Mouse (Mus musculus) MEL (cell line): ENCODE results near the gene Arid1b. TPM values are rescaled to one million over a fixed set of nuclear protein-coding genes. Genes with fewer than 3 reads are reported as not detected.

Source experiments
- DNase-seq: peaks from one replicate; pipeline ENCODE4 v3.0.0; 2011; ENCODE audit warnings: low read depth, low spot score
- H3K27ac ChIP-seq: 2 replicates; pipeline ENCODE4 v1.5.1; 2012; ENCODE audit warnings: low read depth, mild to moderate bottlenecking, control low read depth, low read length, moderate library complexity; ENCODE audit not compliant: control insufficient read depth
- H3K27me3 ChIP-seq, 2 experiments: fragments of 150-350 bp in 1 of 2; sonication (generic) in 1 of 2; 2 replicates each; pipeline ENCODE4 v1.6.1; 2012; ENCODE audit warnings: low read length in 2 of 2, mild to moderate bottlenecking in 2 of 2, improper control_type of control experiment in 1 of 2, moderate library complexity in 1 of 2; ENCODE audit not compliant: insufficient read depth in 2 of 2, control insufficient read depth in 1 of 2
- H3K36me3 ChIP-seq, 2 experiments: 2 replicates each; pipeline ENCODE4 v1.6.1; 2012 to 2014; ENCODE audit warnings: low read length in 2 of 2, improper control_type of control experiment in 1 of 2, inconsistent platforms in 1 of 2, mild to moderate bottlenecking in 1 of 2; ENCODE audit not compliant: insufficient read depth in 2 of 2, control insufficient read depth in 1 of 2
- H3K4me1 ChIP-seq, 2 experiments: fragments of 150-350 bp in 1 of 2; sonication (generic) in 1 of 2; 2 replicates each; pipeline ENCODE4 v1.6.1; 2012; ENCODE audit warnings: low read length in 2 of 2, improper control_type of control experiment in 1 of 2, mild to moderate bottlenecking in 1 of 2; ENCODE audit not compliant: insufficient read depth in 2 of 2, control insufficient read depth in 1 of 2
- H3K4me3 ChIP-seq, 2 experiments: fragments of 150-350 bp in 1 of 2; sonication (generic) in 1 of 2; 2 replicates each; pipeline ENCODE4 v1.5.1; 2012; ENCODE audit warnings: low read depth in 2 of 2, low read length in 2 of 2, mild to moderate bottlenecking in 2 of 2, moderate library complexity in 2 of 2, control low read depth in 1 of 2, improper control_type of control experiment in 1 of 2; ENCODE audit not compliant: control insufficient read depth in 1 of 2, insufficient read depth in 1 of 2
- H3K79me2 ChIP-seq: 2 replicates; pipeline ENCODE4 v1.6.1; 2012; ENCODE audit warnings: mild to moderate bottlenecking, low read length, moderate library complexity; ENCODE audit not compliant: control insufficient read depth, poor library complexity, insufficient read depth
- H3K9ac ChIP-seq: 2 replicates; pipeline ENCODE4 v1.6.1; 2012; ENCODE audit warnings: low read depth, mild to moderate bottlenecking, control low read depth, low read length, moderate library complexity; ENCODE audit not compliant: control insufficient read depth, poor library complexity, severe bottlenecking
- H3K9me3 ChIP-seq: fragments of 150-350 bp; sonication (generic); replicated peaks from 2 replicates; pipeline ENCODE4 v1.6.1; 2012; ENCODE audit warnings: mild to moderate bottlenecking, low read length, improper control_type of control experiment, moderate library complexity; ENCODE audit not compliant: insufficient read depth
- BHLHE40 ChIP-seq: IDR thresholded peaks from 2 replicates; pipeline ENCODE4 v1.6.1; 2012; ENCODE audit warnings: low read depth, mild to moderate bottlenecking, inconsistent platforms, low read length, improper control_type of control experiment, borderline replicate concordance
- EP300 ChIP-seq, 2 experiments: IDR thresholded peaks; 2 replicates each; pipeline ENCODE4 v1.6.1; 2011; ENCODE audit warnings: improper control_type of control experiment in 2 of 2, low read length in 2 of 2, low read depth in 1 of 2, mild to moderate bottlenecking in 1 of 2
- HCFC1 ChIP-seq: IDR thresholded peaks from 2 replicates; pipeline ENCODE4 v1.6.1; 2012; ENCODE audit warnings: low read depth, mild to moderate bottlenecking, inconsistent platforms, low read length, improper control_type of control experiment, moderate library complexity
- KAT2A ChIP-seq: conservative IDR thresholded peaks from 2 replicates; pipeline ENCODE4 v1.6.1; 2012; ENCODE audit warnings: low read depth, low read length, improper control_type of control experiment, inconsistent platforms
- MAX ChIP-seq: IDR thresholded peaks from 2 replicates; pipeline ENCODE4 v1.6.1; 2011; ENCODE audit warnings: low read length, improper control_type of control experiment
- MAZ ChIP-seq: IDR thresholded peaks from 2 replicates; pipeline ENCODE4 v1.6.1; 2012; ENCODE audit warnings: low read depth, mild to moderate bottlenecking, inconsistent platforms, low read length, improper control_type of control experiment
- MEF2A ChIP-seq: IDR thresholded peaks from 2 replicates; pipeline ENCODE4 v1.6.1; 2014; ENCODE audit warnings: low read depth, mild to moderate bottlenecking, inconsistent platforms, low read length, improper control_type of control experiment; ENCODE audit not compliant: poor library complexity, insufficient replicate concordance, severe bottlenecking; ENCODE audit errors: extremely low read depth
- MYB ChIP-seq: IDR thresholded peaks from 2 replicates; pipeline ENCODE4 v1.6.1; 2011; ENCODE audit warnings: mild to moderate bottlenecking, low read depth, low read length, improper control_type of control experiment
- POLR2A ChIP-seq, 2 experiments: IDR thresholded peaks; 2 replicates each; pipeline ENCODE4 v1.6.1; 2011 to 2012; ENCODE audit warnings: low read length in 2 of 2, mild to moderate bottlenecking in 2 of 2, control low read depth in 1 of 2, improper control_type of control experiment in 1 of 2, low read depth in 1 of 2, moderate library complexity in 1 of 2; ENCODE audit not compliant: control insufficient read depth in 1 of 2, insufficient read depth in 1 of 2, poor library complexity in 1 of 2
- POLR2AphosphoS2 ChIP-seq: IDR thresholded peaks from 2 replicates; pipeline ENCODE4 v1.6.1; 2011; ENCODE audit warnings: low read length, improper control_type of control experiment
- SIN3A ChIP-seq: IDR thresholded peaks from 2 replicates; pipeline ENCODE4 v1.6.1; 2012; ENCODE audit warnings: low read length, improper control_type of control experiment, inconsistent platforms
- SMC3 ChIP-seq: IDR thresholded peaks from 2 replicates; pipeline ENCODE4 v1.6.1; 2011; ENCODE audit warnings: low read depth, low read length, improper control_type of control experiment
- TAL1 ChIP-seq: IDR thresholded peaks from 2 replicates; pipeline ENCODE4 v1.6.1; 2012; ENCODE audit warnings: mild to moderate bottlenecking, inconsistent platforms, low read length, moderate library complexity, mixed read lengths
- USF1 ChIP-seq: IDR thresholded peaks from 2 replicates; pipeline ENCODE4 v1.6.1; 2014; ENCODE audit warnings: low read depth, mild to moderate bottlenecking, inconsistent platforms, low read length, improper control_type of control experiment, moderate library complexity
- ZKSCAN1 ChIP-seq: IDR thresholded peaks from 2 replicates; pipeline ENCODE4 v1.6.1; 2012; ENCODE audit warnings: low read depth, mild to moderate bottlenecking, inconsistent platforms, low read length, improper control_type of control experiment, moderate library complexity
- ZMIZ1 ChIP-seq: IDR thresholded peaks from 2 replicates; pipeline ENCODE4 v1.6.1; 2012; ENCODE audit warnings: low read depth, mild to moderate bottlenecking, inconsistent platforms, low read length, improper control_type of control experiment, moderate library complexity
- ZNF384 ChIP-seq: IDR thresholded peaks from 2 replicates; pipeline ENCODE4 v1.6.1; 2012; ENCODE audit warnings: low read depth, mild to moderate bottlenecking, inconsistent platforms, low read length, improper control_type of control experiment
- polyA plus RNA-seq, 2 experiments: library from polyadenylated mRNA; stranded (reverse) in 1 of 2; unstranded in 1 of 2; fragments of >175 nt in 1 of 2; fragments of >200 nt in 1 of 2; gene quantifications; 2 replicates each; pipeline versions ENCODE4 v1.2.1 to v1.2.4; 2012; ENCODE audit warnings: low replicate concordance in 2 of 2, low read depth in 1 of 2; ENCODE audit not compliant: insufficient read length in 2 of 2, insufficient read depth in 1 of 2, missing spikeins in 1 of 2
- total RNA-seq: library from RNA; depleted of rRNA; stranded (reverse); fragments of 300-350 nt; gene quantifications from 2 replicates; pipeline ENCODE4 v1.2.3, GENCODE M21; 2012

Gene Arid1b
- total and polyA plus RNA-seq, 3 experiments, result 13.4 to 17.4 TPM; not detected in 1

DNA sequence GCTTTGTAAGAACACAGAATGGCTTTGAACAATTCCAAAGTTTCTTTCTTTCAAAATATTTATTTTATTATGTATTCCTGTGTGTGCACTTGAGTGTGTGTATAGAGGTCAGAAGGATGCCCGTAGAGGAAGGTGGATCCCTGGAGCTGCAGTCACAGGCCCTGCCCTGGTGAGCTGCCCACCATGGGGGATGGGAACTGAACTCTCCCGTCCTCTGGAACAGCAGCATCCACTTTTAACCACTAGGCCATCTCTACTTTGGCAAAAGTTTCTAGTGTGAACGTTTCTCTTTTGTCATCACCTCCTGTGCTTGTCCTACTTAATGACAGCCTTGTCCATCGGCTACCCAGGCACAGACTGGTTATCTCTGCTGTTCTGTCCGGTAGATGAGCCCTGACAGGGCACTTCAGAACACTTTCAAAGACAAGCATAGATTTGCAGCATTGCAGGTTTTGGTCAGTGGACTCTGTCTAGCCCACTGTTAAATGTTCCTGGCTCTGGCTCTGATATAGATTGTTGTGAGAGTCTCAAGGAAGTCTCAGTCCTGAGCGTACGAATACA lies 56.9 kb downstream of the Arid1b start:
- no peaks in the 10 kb centered on the region for H3K4me1 ChIP-seq
- no peaks in the 10 kb centered on the region; the same call in 1 of the 2 replicates for H3K79me2 ChIP-seq
- no peak overlapping the region for H3K9ac ChIP-seq
- DNase-seq, result no peak
- no peak overlapping the region for H3K27ac ChIP-seq
- H3K9me3 ChIP-seq, result no peaks in the 10 kb centered on the region
- TF ChIP-seq USF1 (no peak), ZNF384 (no peak), POLR2A (IDR thresholded peaks at IDR 0.05; ENCODE audit: control insufficient read depth in 1 of 2, insufficient read depth in 1 of 2, low read depth in 1 of 2, low read length in 2 of 2, poor library complexity in 1 of 2) (no peak)
- peaks cover 0 to 2% of the 10 kb centered on the region in 2 experiments; a peak in 1 of 4 replicates for H3K36me3 ChIP-seq
- H3K4me3 ChIP-seq, result no peak overlapping the region
- H3K27me3 ChIP-seq, result no peaks in the 10 kb centered on the region

- H3K36me3 ChIP-seq, result peaks cover 2 to 5% of the 10 kb centered on the region in 2 experiments; a peak in 3 of 4 replicates
- H3K9me3 ChIP-seq, result no peaks in the 10 kb centered on the region
- no peaks in the 10 kb centered on the region; the same call in 1 of the 2 replicates for H3K79me2 ChIP-seq
- no peak overlapping the region for H3K4me3 ChIP-seq
- no peak for DNase-seq
- no peak for TF ChIP-seq ZMIZ1
- TF ChIP-seq SIN3A, result no peak
- TF ChIP-seq EP300 (IDR thresholded peaks at IDR 0.05; ENCODE audit: low read depth in 1 of 2, low read length in 2 of 2), result no peak
- TF ChIP-seq HCFC1, result no peak
- no peak for TF ChIP-seq MAX
- no peak for TF ChIP-seq ZNF384
- no peak for TF ChIP-seq KAT2A
- TF ChIP-seq BHLHE40, result no peak
- TF ChIP-seq MYB, result no peak
- TF ChIP-seq MAZ, result no peak
- TF ChIP-seq ZKSCAN1, result no peak
- TF ChIP-seq SMC3, result no peak
- no peak for TF ChIP-seq MEF2A
- no peak for TF ChIP-seq TAL1
- no peak for TF ChIP-seq POLR2AphosphoS2
- peaks cover 3 to 6% of the 10 kb centered on the region in 2 experiments for H3K4me1 ChIP-seq
- H3K27ac ChIP-seq, result no peak overlapping the region
- no peaks in the 10 kb centered on the region for H3K27me3 ChIP-seq
- no peak overlapping the region for H3K9ac ChIP-seq
Observed at GRCm38 (mm10) chr17:5052091-5052799, 58.1 kb downstream of the Arid1b start.
